Mouse (Mus musculus): Measurements from ENCODE around the gene Olfr330.
"Not testable (repeated sequence)": the region's sequence is repeated elsewhere in the genome, so short reads cannot be mapped to it uniquely, and the experiment has no call there.

The Olfr330 gene

DNA sequence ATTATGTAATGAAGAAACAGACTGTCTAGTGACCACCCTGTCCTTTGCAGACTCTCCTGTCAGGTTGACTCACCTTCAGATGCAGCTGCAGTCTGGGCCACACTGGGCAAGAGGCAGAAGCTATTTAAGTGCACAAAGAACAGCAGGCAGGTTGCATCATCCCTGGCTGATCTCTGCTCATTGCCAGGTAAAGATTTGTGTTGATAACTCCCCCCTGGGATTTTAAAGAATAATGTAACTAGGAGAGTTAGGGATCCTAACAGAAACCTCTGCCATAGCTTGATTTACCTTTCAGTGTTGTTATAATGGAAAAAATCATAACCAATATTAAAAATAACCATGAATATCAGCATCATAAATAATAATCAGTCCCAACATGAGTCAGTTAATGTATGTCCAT is at the start of gene Olfr330:
Gene Olfr330, minus strand, starts transcription at position 101 of the 400 bp plus-strand sequence.
- DNase-seq (ENCODE audit: low spot score) = not testable (repeated sequence)

DNA sequence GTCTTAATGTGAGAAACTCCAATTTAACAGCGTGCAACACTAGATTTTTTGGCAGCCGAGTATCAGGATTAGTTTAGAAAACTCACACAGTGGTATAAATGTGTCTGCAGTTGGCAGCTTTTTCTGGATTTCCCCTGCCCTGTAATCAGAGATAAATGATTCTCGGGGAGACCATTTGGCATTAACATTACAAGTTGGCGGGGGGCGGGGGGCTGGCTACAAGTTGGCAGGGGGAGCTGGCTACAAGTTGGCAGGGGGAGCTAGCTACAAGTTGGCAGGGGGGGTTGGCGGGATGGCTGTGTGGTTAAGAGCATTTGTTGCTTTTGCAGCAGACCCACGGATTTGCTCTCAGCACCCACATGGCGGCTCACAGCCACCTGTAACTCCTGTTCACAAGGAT is 44.0 kb upstream of the Olfr330 start:
- DNase-seq (ENCODE audit: low spot score) = no peak

DNA sequence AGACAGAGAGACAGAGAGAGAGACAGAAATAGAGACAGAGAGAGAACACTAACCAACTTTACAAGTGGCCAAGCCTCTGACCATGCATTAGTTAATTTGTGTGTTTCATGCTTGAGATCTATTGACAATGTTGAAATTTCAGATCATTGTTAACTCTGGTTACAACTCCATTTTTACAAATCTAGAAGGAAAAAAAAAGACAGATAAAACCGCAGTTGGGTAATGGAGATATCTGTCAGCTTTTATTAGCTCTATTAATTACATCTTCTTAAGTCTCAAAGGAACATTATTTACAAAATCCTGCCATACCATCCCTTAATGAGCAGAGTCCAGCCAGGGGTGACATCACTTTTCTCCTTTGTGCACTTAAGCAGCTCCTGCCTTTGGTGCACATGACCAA is 42.8 kb upstream of the Olfr330 start, which contains the start of gene Olfr325:
Gene Olfr325, plus strand, starts transcription at position 301 of the 400 bp plus-strand sequence.
- DNase-seq (ENCODE audit: low spot score) = no peak

DNA sequence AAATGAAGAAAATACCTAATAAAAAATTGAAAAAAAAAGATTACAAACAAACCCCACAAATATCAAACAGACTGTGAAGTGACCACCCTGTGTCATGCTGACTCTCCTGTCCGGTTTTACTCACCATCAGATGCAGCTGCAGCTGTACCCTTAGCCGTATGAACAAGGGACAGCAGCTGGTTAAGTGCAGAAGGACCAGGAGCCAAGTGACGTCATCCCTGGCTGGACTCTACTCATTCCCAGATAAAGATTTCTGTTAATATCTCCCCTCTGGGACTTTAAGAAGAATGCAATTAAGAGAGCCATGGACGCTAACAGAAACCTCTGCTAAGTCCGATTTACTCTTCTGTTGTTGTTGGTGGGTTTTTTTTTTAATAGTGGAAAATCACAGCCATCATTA is 35.8 kb upstream of the Olfr330 start, which contains the start of gene Olfr224:
Gene Olfr224, minus strand, starts transcription at position 149 of the 400 bp plus-strand sequence.
- DNase-seq (ENCODE audit: low spot score) = no peak

DNA sequence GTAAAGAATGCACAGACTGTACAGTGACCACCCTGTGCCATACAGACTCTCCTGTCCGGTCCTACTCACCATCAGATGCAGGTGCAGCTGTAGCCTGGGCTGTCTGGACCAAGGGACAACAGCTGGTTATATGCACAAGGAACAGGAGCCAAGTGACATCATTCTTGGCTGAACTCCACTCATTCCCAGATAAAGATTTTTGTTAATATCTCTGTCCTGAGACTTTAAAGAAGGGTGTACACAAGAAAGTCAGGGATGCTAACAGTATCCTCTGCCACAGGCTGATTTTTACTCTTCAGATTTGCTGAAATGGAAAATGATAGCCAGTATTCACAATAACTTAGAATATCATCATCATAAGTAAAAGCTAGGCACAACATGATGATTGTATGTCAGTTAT is 20.9 kb upstream of the Olfr330 start, which contains the start of gene Olfr328:
Gene Olfr328, minus strand, starts transcription at position 101 of the 400 bp plus-strand sequence.
- DNase-seq (ENCODE audit: low spot score) = no peak

DNA sequence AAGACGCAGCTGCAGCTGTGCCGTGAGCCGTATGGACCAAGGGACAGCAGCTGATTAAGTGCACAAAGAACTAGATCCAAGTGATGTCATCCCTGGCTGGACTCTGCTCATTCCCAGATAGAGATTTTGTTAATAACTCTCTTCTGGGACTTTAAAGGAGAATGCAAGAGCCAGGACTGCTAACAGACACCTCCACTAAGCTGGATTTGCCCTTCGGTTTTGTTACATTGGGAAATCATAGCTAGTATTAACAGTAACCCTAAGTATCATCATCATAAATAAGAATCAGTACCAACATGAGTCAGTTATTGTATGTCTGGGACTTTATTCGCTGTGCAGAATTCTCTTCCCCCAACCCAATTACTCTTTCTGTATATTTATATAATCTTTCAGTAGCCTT is 11.7 kb upstream of the Olfr330 start, which contains the start of gene Olfr329-ps:
Gene Olfr329-ps, minus strand, starts transcription at position 101 of the 400 bp plus-strand sequence.
- DNase-seq (ENCODE audit: low spot score) = no peak

DNA sequence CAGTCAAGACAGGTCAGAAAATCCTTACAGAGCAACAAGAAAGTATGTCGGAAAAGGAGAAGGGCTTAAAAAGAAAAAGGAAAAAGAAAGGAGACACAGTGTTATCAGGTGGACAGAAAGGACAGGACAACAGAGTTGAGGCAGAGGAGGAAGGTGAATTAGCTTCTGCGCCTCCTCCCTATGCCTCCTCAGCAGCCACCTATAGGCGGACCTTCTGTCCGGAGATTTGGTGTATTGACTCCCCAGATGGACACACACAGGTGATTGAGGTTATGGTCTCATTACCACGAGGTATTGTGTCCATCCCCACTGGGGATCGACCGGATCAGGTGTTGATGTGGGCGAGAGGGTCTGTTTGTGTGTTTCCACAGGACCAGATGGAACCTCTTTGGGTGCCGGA is 14.9 kb downstream of the Olfr330 start:
- DNase-seq (ENCODE audit: low spot score) = peak; percentile 9

DNA sequence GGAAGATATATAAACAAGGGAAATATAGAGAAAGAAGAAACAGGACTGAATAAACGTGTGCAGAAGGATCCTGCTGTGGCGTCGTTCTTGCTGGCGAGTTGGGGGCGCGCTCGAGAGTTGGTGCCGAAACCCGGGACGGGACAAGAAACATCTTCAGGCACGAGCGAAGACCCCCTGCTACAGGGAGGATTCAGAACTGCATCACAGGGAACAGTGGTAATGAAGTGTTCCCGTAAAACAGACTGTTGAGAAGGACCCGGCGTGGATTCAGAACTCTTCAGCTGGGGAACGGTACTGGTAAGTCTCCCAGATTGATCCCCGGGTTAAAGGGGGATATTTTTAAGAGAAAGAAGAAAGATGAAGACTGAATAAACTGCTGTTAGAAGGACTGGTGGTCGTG is 15.7 kb downstream of the Olfr330 start:
- DNase-seq (ENCODE audit: low spot score) = peak; percentile 47

DNA sequence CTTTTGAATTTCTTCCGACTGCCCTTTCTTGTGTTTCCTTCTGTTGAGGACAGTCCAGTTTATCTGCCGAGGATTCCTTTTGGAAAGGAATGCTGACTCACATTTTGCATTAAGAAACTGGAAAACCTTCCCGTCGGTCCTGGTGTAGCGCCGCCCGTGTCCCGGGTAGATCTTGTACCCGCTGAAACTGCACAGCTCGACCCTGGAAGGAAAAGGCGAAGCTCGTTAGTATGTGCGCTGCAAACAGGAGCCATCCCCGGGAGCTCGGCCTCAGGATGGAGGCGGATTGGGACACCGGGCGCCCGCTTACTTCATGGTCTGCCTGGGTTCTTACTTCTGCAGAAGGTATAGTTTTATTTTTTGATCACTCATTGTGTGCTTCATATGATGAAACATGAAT is 25.6 kb downstream of the Olfr330 start:
- DNase-seq (ENCODE audit: low spot score) = not testable (repeated sequence)

DNA sequence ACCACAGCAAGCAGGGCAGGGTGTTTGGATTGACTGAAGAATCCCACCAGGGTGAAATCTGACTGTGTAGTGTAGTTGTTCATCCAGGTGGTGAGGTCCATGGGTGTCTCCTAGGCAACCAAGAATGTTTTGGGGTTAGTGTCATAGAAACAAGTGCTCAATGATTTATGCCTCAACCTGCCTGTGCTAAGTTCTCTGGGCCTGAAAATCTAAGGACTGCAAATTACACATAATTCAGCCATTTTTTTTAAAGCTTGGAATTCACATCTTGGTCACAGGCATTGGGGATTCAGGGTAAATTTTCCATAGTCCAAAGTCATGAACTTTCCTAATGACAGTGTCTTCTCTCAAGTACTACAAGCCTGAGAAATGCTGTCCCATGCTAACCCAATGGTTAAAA is 32.2 kb downstream of the Olfr330 start, which contains the start of gene Olfr331:
Gene Olfr331, minus strand, starts transcription at position 101 of the 400 bp plus-strand sequence.
- not testable (repeated sequence) for DNase-seq (ENCODE audit: low spot score)

DNA sequence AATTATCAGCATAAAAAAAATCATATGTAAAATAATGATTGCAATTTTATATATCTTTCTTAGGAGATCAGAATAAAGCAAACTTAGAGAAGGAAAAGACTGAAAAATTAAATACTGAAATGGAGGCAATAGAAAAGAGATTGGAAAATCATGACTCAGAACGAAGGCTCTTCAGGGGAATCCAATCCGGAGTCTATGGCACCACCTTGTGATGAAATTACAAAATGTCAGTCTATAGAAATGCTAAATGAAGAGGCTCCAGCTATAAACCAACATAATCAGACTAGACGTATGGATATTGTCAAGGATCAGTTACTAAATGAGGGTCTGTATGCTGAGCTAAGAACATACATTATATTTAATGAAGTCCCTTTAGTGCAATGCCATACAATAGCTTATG is 35.3 kb downstream of the Olfr330 start:
- DNase-seq (ENCODE audit: low spot score) = no peak

DNA sequence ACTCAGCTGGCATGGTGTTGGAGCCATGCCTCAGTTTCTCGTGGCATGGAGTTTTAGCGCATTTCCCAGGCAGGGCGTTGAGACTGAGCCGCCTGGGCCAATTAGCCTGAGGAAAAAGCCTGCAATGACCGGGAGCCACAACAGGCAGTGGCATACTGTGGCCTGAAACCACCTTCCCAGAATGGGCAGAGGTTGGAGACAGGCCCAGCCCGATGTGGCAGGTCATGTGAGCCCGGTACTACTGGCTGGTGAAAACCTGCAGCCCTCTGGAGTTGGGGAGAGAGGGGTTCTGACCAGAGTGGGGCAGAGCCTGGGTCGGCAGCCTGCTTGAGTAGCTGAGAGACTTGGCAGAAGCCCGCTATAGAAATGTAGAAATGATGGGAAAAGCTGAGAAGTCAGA is 35.9 kb downstream of the Olfr330 start:
- DNase-seq (ENCODE audit: low spot score) = no peak

DNA sequence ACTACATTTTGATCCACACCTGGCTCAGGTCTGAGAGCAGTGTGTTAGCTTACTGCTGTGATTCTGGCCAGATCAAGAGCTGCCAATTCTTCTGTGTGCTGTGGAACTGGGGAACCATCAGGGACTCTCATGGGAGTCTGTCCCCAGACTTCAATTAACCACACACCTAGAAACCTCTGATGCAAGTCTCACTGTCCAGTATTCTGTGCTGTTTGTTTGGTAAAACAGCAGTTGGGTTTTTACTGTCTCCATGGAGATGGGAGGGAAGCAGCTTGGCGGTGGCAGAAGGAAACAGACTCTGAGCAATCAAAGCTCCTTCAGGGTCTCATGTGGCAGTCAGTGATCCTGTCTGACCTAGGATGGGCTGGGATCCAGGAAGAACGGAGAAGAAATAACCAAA is 42.2 kb downstream of the Olfr330 start, which contains the start of gene Olfr332:
Gene Olfr332, minus strand, starts transcription at position 101 of the 400 bp plus-strand sequence.
- no peak for DNase-seq (ENCODE audit: low spot score)
